Mouse (Mus musculus): ENCODE results near the gene Bcl2l14. TPM values are rescaled to one million over a fixed set of nuclear protein-coding genes. Genes with fewer than 3 reads are reported as not detected.
A peak's percentile ranks its signal among the peaks of the same experiment; 100 is the strongest.

Gene Bcl2l14
- total RNA-seq, 1 experiment from 2014 or later, result 0.15 TPM

DNA sequence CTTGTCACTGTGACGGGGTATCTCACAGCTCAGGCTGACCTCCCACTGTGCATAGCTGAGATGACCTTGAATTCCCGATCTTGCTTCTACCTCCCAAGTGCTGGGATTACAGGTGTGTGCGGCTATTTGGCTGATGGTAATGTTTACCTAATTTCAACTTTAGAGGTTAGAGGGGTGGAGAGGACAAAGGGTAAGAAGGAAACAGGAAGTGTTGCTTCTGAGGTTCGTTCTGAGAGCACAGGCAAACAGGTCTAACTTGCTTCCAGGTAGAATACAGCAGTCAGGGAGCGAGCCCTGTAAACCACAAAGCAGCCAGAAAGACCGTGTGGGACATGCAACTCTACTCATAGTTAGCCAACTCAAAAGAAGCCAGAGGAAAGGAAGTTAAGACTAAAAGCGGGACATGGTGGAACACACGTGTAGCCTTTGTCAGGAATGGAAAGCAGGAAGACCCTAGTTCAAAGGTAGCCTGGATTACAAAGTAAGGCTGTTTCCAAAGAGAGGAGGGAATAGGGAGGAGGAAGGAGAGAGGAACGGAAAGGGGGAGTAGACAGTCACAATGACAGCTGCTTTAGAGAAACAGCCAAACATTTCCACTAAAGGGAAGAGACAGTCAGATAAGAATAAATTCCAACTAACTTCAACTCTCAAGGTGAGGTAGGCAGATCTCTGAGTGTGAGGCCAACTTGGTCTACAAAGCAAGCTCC is 47.2 kb downstream of the Bcl2l14 start:
- no peak for DNase-seq

DNA sequence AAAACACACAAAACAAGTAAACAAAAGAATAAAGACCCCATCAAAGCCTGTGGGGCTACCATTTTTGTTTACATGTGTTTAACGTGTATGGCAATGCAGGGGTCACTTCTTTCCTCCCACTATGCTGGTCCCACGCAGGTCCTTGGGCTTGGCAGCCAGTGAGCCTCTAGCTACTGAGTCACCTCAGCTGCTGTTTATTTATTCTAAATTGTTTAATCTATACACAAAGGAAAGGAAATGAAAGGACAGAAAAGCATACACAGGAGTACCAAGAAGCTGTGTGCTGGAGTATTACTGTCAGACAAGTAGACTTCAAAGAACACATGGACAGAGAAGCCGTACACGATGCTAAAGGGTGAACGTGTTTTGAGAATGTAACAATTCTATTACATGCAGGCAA is 47.8 kb downstream of the Bcl2l14 start:
- DNase-seq, result no peak

DNA sequence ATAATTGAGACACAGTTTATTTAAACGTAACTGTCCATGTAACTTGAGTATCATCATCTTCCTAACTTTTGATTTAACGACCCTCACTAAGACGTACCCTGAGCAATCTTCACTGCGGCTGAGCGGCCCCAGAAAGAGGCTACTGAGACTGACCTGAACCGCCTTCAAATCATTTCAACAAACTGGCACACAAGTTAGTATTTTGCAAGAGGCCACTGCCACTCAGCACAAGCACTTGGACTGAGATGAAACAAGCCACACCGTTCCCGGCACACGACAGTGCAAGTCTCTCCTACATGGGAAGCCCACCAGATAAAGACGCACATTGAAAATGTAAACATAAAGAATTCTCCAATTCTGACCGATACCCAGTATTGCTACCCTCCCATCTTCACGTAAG is 52.3 kb downstream of the Bcl2l14 start:
- peak; percentile 38 for DNase-seq

DNA sequence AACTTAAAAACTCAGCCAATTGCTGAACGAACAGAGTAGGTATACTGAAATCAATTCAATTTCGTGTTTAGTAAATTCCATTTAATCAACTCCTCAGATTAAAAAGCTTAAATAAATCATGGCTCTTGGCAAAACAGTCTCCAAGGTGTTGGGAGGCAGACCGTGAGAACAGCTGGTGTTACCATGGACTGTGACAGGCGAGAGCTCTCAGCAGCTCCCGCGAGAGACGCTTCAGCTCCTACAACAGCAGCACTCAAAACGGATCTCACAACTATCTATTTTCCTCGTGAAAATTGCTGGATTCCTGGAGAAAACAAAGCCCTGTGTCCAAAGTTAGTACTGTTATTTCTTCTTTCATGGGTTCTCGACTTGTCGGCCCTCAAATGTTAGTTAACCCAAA is 53.8 kb downstream of the Bcl2l14 start:
- DNase-seq, result no peak

DNA sequence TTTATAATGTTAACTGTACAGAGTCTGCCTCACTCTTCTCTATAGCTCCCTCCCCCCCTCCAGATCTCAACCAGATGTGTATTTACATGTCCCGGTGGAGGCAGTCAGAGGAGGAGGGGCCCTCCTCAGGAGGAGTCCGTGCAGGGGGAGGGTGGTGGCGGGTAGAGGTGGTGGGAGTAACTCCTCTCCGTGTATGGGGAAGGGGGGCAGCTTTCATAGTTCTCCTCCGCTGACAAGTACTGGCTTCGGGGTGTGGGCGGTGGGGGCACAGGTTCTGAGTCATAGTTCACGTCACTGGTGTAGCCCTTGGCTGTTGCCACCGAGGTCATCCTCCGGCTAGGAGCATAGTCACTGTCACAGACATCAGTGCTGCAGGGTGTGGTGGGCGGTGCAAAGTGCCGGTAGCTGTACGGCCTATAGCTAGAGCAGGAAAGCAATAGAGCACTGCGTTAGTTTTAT is 54.6 kb downstream of the Bcl2l14 start:
- DNase-seq, result peak; percentile 80

DNA sequence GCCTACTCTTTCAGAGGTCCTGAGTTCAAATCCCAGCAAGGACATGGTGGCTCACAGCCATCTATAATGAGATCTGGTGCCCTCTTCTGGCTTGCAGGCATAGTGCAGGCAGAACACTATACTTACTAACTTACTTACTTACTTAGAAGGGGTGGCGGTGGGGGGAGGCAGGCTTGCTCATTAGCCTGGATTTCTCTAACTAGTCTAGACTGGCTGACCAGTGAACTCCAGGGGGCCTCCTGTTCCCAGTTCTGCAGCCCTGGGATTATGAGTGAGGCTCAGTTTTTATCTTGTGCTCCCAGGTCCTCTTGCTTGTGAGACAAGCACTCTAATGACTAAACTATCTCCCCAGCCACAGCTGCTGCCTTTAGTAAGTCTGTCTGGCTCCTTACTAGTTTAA is 58.0 kb downstream of the Bcl2l14 start:
- peak; percentile 46 for DNase-seq

DNA sequence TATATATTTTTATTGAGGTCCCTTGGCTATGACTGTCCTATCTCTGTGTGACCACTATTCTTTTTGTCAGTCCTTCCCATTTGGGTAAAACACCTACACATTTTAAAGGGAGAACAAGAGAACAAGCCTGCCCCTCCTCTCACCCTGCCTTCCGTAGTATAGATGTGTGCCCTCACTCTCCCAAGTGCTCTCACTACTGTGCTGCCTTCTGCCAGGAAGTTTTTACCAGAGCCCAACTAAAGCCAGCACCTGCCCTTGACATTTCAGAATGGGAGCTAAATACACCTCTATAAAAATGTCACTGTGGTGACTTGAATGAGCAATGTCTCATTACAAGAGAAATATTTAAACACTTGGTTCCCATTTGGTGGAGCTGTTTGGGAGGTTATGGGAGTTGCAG is 62.3 kb downstream of the Bcl2l14 start:
- peak; percentile 44 for DNase-seq

DNA sequence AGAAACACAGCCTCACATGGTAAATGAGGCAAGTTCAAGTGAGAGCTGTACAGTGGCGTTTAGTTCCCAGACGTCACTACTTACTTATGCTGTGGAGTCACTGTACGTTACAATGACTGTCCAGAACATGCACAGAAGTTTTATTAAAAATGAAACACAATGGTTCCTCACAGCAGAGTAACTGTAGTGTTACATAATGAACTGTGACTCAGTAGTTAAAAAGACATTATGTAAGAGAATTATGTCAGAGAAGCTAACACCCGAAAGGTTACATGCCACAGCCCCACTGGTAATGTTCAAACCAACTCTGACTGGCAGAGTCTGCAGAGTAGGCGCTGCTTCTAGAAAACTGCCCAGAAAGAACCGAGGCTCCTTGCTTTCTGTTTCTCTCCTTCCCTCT is 65.1 kb downstream of the Bcl2l14 start:
- no peak for DNase-seq

DNA sequence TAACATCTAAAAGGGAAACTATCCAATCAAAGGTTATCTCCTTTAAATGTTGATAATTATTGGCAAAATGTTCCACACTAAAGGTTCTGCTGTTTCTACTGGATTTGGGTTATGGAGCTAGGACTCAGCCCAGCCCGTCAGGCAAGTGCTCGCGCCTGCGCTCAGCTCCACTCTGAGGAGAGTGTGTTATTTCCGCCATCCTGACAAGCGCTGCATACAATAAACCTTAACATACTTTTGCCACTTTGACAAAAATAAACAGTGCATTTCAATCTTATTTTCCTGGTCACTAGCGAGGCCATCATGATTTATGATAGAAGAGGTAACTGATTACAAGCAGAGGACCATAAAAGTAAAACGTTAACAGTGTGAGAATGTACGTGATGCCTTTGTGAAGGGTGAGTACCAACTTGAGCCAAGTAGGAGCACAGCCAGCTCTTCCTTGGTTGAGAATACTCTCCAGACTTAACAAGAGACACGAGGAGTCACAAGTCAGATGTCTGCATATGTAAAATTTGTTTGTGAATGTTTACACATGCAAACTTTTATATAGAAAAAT is 70.6 kb downstream of the Bcl2l14 start:
- no peak for DNase-seq

DNA sequence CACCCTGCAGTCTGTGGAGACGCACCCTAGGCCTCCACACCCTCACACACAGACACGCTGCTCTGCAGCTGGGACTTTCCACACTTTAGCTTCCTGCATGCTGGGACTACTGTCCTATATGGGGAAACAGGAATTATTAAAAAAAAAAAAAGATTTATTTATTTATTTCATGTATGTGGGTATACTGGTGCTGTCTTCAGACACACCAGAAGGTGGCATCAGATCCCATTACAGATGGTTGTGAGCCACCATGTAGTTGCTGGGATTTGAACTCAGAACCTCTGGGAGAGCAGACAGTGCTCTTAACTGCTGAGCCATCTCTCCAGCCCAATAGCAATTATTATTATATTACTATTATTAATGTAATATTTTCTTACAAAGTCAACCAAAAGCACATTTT is 73.2 kb downstream of the Bcl2l14 start:
- no peak for DNase-seq

DNA sequence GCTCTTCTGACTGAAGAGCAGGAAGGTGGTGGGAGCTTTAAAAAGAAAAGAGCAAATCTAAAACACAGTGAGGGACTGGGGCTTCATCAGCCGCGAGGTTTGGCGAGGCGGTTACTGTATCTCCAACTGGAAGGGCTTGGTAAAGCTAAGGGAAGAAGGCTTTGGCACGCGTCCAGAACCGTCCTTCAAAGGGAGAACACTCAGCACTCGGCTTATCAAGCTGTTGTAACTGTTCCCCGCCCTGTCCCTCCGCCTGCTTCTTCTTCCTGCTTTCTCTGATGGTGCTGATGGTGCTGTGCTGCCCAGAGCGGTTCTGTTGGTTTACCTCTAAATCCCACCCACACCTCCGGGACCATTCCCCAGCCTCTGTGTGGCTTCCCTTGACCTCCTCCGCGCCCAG is 74.7 kb downstream of the Bcl2l14 start:
- DNase-seq, result peak; percentile 88

DNA sequence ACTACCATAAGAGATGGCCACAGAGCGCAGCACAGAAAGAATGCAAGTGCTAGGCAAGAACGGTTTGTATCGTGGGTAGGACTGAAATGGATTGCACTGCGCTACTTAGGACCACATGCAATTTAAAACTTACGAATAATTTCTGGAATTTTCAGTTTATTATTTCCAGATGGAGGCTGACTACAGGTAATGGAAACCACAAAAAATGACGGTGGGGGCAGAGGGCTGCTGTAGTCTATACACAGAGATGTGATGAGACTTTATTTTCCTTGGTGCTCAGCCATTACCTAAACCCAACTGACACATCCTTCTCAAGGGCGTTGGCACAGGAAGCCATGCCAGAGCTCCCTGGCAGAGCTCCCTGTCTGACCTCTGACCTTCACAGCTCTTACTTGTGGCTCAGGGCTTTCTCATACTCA is 77.0 kb downstream of the Bcl2l14 start:
- peak; percentile 81 for DNase-seq

DNA sequence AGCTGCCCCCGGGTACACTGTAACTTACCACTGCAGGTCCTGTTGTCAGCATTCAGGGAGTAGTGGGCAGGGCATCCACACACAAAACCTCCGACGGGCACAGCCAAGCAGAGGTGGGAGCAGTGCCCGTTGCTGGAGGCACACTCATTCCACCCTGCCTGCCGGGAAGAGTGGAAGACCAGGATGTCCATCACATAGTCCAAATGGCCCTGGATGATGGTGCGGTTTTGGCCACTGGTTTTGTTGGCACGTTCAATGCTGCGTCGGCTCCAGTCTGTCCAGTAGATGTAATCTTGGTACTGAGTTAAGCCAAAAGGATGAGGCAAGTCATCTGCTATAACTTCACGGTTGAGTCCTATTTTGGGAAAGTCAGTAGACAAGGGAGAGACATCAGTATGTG is 83.4 kb downstream of the Bcl2l14 start:
- DNase-seq, result no peak

DNA sequence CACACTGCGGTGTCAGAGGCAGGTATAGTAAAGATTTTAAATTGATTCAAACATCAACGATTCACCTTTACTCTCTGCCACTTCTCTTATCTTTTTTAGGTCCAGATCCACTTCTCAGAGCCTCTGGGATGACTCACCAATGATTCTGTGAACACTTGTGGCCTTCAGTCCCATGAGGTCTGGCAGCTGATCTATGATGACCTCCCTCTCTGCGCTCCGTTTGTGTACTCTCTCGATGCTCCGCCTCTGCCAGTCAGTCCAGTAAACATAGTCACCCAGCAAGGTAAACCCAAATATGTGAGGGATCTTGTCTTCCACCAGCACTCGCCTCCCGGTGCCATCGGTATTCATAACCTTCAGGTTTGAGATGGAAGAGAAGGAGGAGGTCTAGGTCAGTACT is 90.2 kb downstream of the Bcl2l14 start:
- peak; percentile 62 for DNase-seq

Other genes with a start within 250 kb of the Bcl2l14 start
- gene Lrp6, start 170.6 kb downstream of the Bcl2l14 start, total RNA-seq (2021), result 81.5 and 89.2 TPM in 2 replicates
- gene Mansc1, start 236.2 kb downstream of the Bcl2l14 start, total RNA-seq (2021), result 4.7 and 5.7 TPM in 2 replicates
- gene Borcs5, start 243.2 kb downstream of the Bcl2l14 start, total RNA-seq (2021), result 11.9 TPM in 2 replicates

All from adrenal gland, postnatal 14 days (tissue).